Mouse (Mus musculus) heart, embryonic 11.5 days (tissue): Measurements from ENCODE around the gene Ppp6r3. TPM values are rescaled to one million over a fixed set of nuclear protein-coding genes. Genes with fewer than 3 reads are reported as not detected.

Source experiments
- ATAC-seq: fragments of 200-750 bp; cut with Nextera tagmentation; replicated peaks from 2 replicates; pipeline ENCODE4 v1.8.0; 2017; ENCODE audit warnings: moderate library complexity; ENCODE audit not compliant: insufficient number of reproducible peaks, low FRiP score, low TSS enrichment
- H3K27ac ChIP-seq: fragments of 300-500 bp; sonication (generic); 2 replicates; pipeline ENCODE4 v1.5.1; 2014; ENCODE audit warnings: mild to moderate bottlenecking, low read depth, low read length
- H3K27me3 ChIP-seq: fragments of 300-500 bp; sonication (generic); 2 replicates; pipeline ENCODE4 v1.6.1; 2014; ENCODE audit warnings: mild to moderate bottlenecking, low read length, mixed read lengths; ENCODE audit not compliant: control insufficient read depth, insufficient read depth
- H3K36me3 ChIP-seq: fragments of 300-500 bp; sonication (generic); 2 replicates; pipeline ENCODE4 v1.6.1; 2014; ENCODE audit warnings: mild to moderate bottlenecking, low read length, moderate library complexity, mixed read lengths; ENCODE audit not compliant: control insufficient read depth, insufficient read depth
- H3K4me1 ChIP-seq: fragments of 300-500 bp; sonication (generic); 2 replicates; pipeline ENCODE4 v1.6.1; 2014; ENCODE audit warnings: low read length; ENCODE audit not compliant: control insufficient read depth, insufficient read depth
- H3K4me2 ChIP-seq: fragments of 300-500 bp; sonication (generic); 2 replicates; pipeline ENCODE4 v1.6.1; 2014; ENCODE audit warnings: mild to moderate bottlenecking, moderate library complexity
- H3K4me3 ChIP-seq: fragments of 300-500 bp; sonication (generic); 2 replicates; pipeline ENCODE4 v1.5.1; 2014; ENCODE audit warnings: low read depth, low read length
- H3K9ac ChIP-seq: fragments of 300-500 bp; sonication (generic); 2 replicates; pipeline ENCODE4 v1.6.1; 2014; ENCODE audit warnings: mild to moderate bottlenecking, low read depth, low read length, moderate library complexity
- H3K9me3 ChIP-seq: fragments of 300-500 bp; sonication (generic); replicated peaks from 2 replicates; pipeline ENCODE4 v1.6.1; 2016; ENCODE audit warnings: low read length; ENCODE audit not compliant: control insufficient read depth
- WGBS: fragments of 180-500 bp; shearing (Covaris S2); extraction: QIAGEN DNeasy Blood & Tissue Kit; methylation state at CpG from one replicate; pipeline ENCODE4 v1.1.7; 2014; ENCODE audit not compliant: insufficient replicate concordance; 5-methylcytosine and 5-hydroxymethylcytosine counted together
- polyA plus RNA-seq: library from polyadenylated mRNA; unstranded; fragments of >200 nt; fragmentation: Nextera tagmentation; extraction: Ambion mirVana; gene quantifications from 2 replicates; pipeline ENCODE4 v1.2.1, GENCODE M21; 2014

The Ppp6r3 gene
- polyA plus RNA-seq, 1 experiment from 2014 or later = 57.9 TPM

- WGBS = 94% methylated on average over 7 of the region's 7 CpGs
- H3K4me3 ChIP-seq = no peak overlapping the region
- no peak overlapping the region for H3K4me2 ChIP-seq
- no peak overlapping the region for H3K27ac ChIP-seq
- peaks cover 58% of the 10 kb centered on the region for H3K36me3 ChIP-seq
- no peak for ATAC-seq
- H3K27me3 ChIP-seq = no peaks in the 10 kb centered on the region
- no peaks in the 10 kb centered on the region for H3K9me3 ChIP-seq
- no peaks in the 10 kb centered on the region for H3K4me1 ChIP-seq
- no peak overlapping the region for H3K9ac ChIP-seq
Observed at GRCm38 (mm10) chr19:3467574-3467973, 108.0 kb downstream of the Ppp6r3 start.

DNA sequence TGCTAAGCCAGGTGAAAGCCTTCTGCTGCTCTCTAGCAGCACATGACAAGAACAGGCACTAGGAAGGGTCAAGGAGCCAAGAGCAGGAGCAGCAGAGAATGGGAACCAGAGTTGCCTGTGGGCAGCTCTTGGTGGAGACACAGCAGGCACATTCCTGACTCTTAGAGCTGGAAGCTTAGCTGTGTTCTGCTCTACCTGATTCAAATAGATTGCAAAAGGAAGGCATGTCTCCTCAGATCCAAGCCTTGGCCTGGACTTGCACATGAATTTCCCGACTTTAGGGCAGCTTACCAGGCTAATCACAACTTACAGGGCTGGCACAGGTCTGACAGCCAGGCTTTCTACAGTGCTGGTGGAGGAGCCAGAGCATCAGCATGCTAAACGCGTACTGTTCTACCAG lies 115.6 kb downstream of the Ppp6r3 start:
- no peak for ATAC-seq
- Histone ChIP-seq H3K4me2 (no peak overlapping the region), H3K27me3 (no peaks in the 10 kb centered on the region), H3K4me3 (no peak overlapping the region), H3K4me1 (no peaks in the 10 kb centered on the region), H3K9ac (no peak overlapping the region), H3K27ac (no peak overlapping the region), H3K36me3 (peaks cover 46% of the 10 kb centered on the region), H3K9me3 (no peaks in the 10 kb centered on the region)
- WGBS = 94% methylated on average over 3 of the region's 3 CpGs

GRCm38 (mm10) chr19:3458331-3459099 lies 117.0 kb downstream of the Ppp6r3 start:
- no peak overlapping the region for H3K9ac ChIP-seq
- peaks cover 47% of the 10 kb centered on the region for H3K36me3 ChIP-seq
- no peak overlapping the region for H3K27ac ChIP-seq
- no peaks in the 10 kb centered on the region for H3K9me3 ChIP-seq
- ATAC-seq = no peak
- no peak overlapping the region for H3K4me3 ChIP-seq
- no peak overlapping the region for H3K4me2 ChIP-seq
- WGBS = 92% methylated on average over 6 of the region's 6 CpGs
- H3K27me3 ChIP-seq = no peaks in the 10 kb centered on the region
- no peaks in the 10 kb centered on the region for H3K4me1 ChIP-seq

DNA sequence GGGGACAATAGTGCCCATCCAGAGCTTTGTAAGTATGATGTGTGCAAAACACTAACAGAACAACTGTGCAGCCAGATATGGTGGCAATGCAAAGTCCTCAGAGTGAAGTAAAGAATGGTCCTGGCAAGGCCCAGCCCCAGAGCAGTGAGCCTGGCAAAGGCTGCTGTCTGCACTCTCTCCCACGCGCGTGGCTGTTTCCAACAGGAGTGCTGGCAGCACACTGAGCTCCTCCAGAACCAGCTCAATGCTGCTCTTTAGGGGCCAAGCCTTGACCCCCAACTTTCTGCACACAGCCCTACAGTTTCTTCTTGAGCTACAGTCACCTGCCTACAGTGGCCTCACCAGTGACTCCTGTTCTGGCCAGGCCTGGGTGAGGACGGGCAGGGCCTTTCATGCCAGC lies 117.8 kb downstream of the Ppp6r3 start:
- Histone ChIP-seq H3K27ac (no peak overlapping the region), H3K9me3 (no peaks in the 10 kb centered on the region), H3K36me3 (peaks cover 47% of the 10 kb centered on the region), H3K4me3 (no peak overlapping the region), H3K4me2 (no peak overlapping the region), H3K4me1 (no peaks in the 10 kb centered on the region), H3K27me3 (no peaks in the 10 kb centered on the region), H3K9ac (no peak overlapping the region)
- WGBS = 91% methylated on average over 4 of the region's 4 CpGs
- no peak for ATAC-seq

- no peak overlapping the region for H3K4me3 ChIP-seq
- 0 out of 2 replicates have a peak, but pooled peaks cover 2% of the 10 kb centered on the region for H3K9me3 ChIP-seq
- no peaks in the 10 kb centered on the region for H3K27me3 ChIP-seq
- peaks cover 13% of the 10 kb centered on the region for H3K36me3 ChIP-seq
- WGBS = 54% methylated on average over 6 of the region's 6 CpGs
- no peaks in the 10 kb centered on the region; the same call in none of the 2 replicates for H3K4me1 ChIP-seq
- no peak overlapping the region for H3K9ac ChIP-seq
- no peak overlapping the region for H3K4me2 ChIP-seq
- ATAC-seq = no peak
- H3K27ac ChIP-seq = no peak overlapping the region
Observed at GRCm38 (mm10) chr19:3451649-3452048, 123.9 kb downstream of the Ppp6r3 start.

DNA sequence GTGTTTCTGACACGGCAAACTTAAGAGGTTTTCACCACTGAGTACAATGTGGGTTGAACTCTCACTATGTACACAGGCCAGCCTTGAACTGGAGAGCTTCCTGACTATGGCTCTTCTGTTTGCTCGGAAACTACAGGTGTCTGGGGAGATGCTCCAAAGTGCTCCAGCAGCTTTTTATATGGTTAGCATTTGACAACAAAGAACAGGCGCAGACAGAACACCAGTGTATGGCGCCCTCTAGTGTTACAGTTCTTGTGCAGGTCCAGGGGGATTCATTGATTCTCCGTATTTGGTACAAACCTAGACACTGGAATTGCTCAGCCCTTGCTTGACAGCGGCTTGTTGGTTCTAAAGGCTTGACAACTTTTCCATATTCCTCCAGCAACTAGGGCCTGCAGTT lies 124.4 kb downstream of the Ppp6r3 start:
- Histone ChIP-seq H3K4me1 (no peaks in the 10 kb centered on the region; the same call in none of the 2 replicates), H3K27ac (no peak overlapping the region), H3K4me3 (no peak overlapping the region), H3K4me2 (no peak overlapping the region), H3K27me3 (no peaks in the 10 kb centered on the region), H3K9ac (no peak overlapping the region), H3K36me3 (peaks cover 13% of the 10 kb centered on the region), H3K9me3 (0 out of 2 replicates have a peak, but pooled peaks cover 2% of the 10 kb centered on the region)
- WGBS = 26% methylated on average over 6 of the region's 6 CpGs
- ATAC-seq = no peak; the same call in 1 of the 2 replicates

DNA sequence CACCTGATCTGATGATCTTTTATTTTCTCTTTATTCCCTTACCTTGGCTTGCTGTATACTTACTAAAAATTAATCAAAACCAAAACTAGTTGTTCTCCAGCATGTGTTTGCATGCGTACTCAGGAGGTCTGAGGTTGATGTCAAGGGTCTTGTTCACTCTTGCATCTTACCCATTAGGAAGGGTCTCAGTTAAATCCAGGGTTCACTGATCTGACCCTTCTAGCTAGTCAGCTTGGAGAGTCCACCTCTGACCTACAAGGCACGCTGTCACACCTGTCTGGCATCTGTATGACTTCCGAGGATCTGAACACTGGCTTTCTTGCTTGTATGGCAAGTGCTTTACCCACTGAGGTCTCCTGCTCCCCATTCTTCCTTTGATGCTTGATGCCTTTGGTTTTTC lies 124.8 kb downstream of the Ppp6r3 start:
- H3K4me1 ChIP-seq = no peaks in the 10 kb centered on the region; the same call in none of the 2 replicates
- 91% methylated on average over 3 of the region's 3 CpGs for WGBS
- peaks cover 13% of the 10 kb centered on the region for H3K36me3 ChIP-seq
- no peak overlapping the region for H3K27ac ChIP-seq
- 0 out of 2 replicates have a peak, but pooled peaks cover 2% of the 10 kb centered on the region for H3K9me3 ChIP-seq
- H3K27me3 ChIP-seq = no peaks in the 10 kb centered on the region
- no peak overlapping the region for H3K4me2 ChIP-seq
- no peak overlapping the region for H3K4me3 ChIP-seq
- no peak overlapping the region for H3K9ac ChIP-seq
- ATAC-seq = no peak

- Histone ChIP-seq H3K4me1 (no peaks in the 10 kb centered on the region; the same call in none of the 2 replicates), H3K4me3 (no peak overlapping the region), H3K9me3 (0 out of 2 replicates have a peak, but pooled peaks cover 2% of the 10 kb centered on the region), H3K36me3 (peaks cover 3% of the 10 kb centered on the region; the same call in 1 of the 2 replicates), H3K27ac (no peak overlapping the region), H3K4me2 (no peak overlapping the region), H3K27me3 (no peaks in the 10 kb centered on the region), H3K9ac (no peak overlapping the region)
- 60% methylated on average over 3 of the region's 3 CpGs for WGBS
- ATAC-seq = no peak
Observed at GRCm38 (mm10) chr19:3449248-3449647, 126.3 kb downstream of the Ppp6r3 start.

DNA sequence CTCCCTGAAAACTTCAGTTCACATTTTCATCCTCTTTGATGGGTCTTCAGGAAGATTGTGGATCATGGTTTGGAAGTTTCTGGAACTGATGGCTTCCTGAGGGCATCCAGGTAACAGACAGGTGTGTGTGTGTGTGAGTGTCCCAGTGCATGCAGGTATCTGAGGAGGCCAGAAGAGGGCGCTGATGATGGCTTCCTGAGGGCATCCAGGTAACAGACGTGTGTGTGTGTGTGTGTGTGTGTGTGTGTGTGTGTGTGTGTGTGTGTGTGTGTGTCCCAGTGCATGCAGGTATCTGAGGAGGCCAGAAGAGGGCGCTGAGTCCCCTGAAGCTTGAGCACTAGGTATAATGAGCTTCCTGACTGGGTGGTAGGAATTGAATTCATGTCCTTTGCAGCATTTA lies 128.2 kb downstream of the Ppp6r3 start:
- Histone ChIP-seq H3K4me1 (no peaks in the 10 kb centered on the region; the same call in none of the 2 replicates), H3K27ac (no peak overlapping the region), H3K9me3 (0 out of 2 replicates have a peak, but pooled peaks cover 2% of the 10 kb centered on the region), H3K4me2 (no peak overlapping the region), H3K27me3 (no peaks in the 10 kb centered on the region), H3K4me3 (no peak overlapping the region), H3K36me3 (no peaks in the 10 kb centered on the region), H3K9ac (no peak overlapping the region)
- no peak for ATAC-seq
- 57% methylated on average over 3 of the region's 3 CpGs for WGBS
